Mouse (Mus musculus) lung, embryonic 16.5 days (tissue): ENCODE measurements at regions not wholly inside any gene's neighbourhood (a gene's known extent, or its start where the extent isn't known, plus 50 kb on each side); places are given as distances from the start of the nearest gene placed in this dataset.

Experiments
- ATAC-seq: fragments of 200-750 bp; cut with Nextera tagmentation; 2 replicates; pipeline ENCODE4 v1.8.0; 2017; ENCODE audit warnings: low read depth, mild to moderate bottlenecking, moderate library complexity
- H3K27ac ChIP-seq: fragments of 300-500 bp; sonication (generic); 2 replicates; pipeline ENCODE4 v1.5.1; 2014; ENCODE audit warnings: mild to moderate bottlenecking, control low read depth, low read length
- H3K27me3 ChIP-seq: fragments of 300-500 bp; sonication (generic); 2 replicates; pipeline ENCODE4 v1.6.1; 2014; ENCODE audit warnings: low read depth, low read length, mixed read lengths; ENCODE audit not compliant: control insufficient read depth, insufficient read depth
- H3K36me3 ChIP-seq: fragments of 300-500 bp; sonication (generic); 2 replicates; pipeline ENCODE4 v1.6.1; 2014; ENCODE audit warnings: low read length; ENCODE audit not compliant: control insufficient read depth, insufficient read depth
- H3K4me1 ChIP-seq: fragments of 300-500 bp; sonication (generic); replicated peaks from 2 replicates; pipeline ENCODE4 v1.6.1; 2014; ENCODE audit warnings: low read length, mixed read lengths; ENCODE audit not compliant: control insufficient read depth, insufficient read depth
- H3K4me2 ChIP-seq: fragments of 300-500 bp; sonication (generic); 2 replicates; pipeline ENCODE4 v1.6.1; 2014; ENCODE audit warnings: low read depth, low read length, control low read depth
- H3K4me3 ChIP-seq: fragments of 300-500 bp; sonication (generic); 2 replicates; pipeline ENCODE4 v1.5.1; 2014; ENCODE audit warnings: mild to moderate bottlenecking, low read length, control low read depth
- H3K9ac ChIP-seq: fragments of 300-500 bp; sonication (generic); 2 replicates; pipeline ENCODE4 v1.6.1; 2014; ENCODE audit warnings: low read length, control low read depth
- H3K9me3 ChIP-seq: fragments of 300-500 bp; sonication (generic); 2 replicates; pipeline ENCODE4 v1.6.1; 2016; ENCODE audit warnings: low read length; ENCODE audit not compliant: control insufficient read depth
- WGBS: fragments of 180-500 bp; shearing (Covaris S2); extraction: QIAGEN DNeasy Blood & Tissue Kit; methylation state at CpG from one replicate; pipeline ENCODE4 v1.1.7; 2014; 5-methylcytosine and 5-hydroxymethylcytosine counted together

DNA sequence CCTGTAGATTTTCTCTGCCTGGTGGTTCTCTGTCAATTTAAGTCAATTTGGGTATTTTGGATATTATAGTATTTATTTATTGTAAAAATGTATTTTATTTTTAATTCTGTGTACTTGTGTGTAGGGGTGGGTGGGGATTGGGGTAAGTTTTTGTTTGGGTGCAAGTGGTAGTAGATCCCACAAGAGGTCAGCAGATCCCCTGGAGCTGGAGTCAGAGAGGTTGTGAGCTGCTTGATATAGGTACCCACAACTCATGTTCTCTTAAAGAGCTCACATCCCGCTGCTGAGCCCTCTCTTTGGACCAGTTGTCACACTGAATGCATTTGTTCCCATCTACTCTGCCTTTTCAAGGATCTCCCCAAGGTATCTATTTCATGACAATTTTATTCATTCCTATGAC is 239.6 kb upstream of the 1700056E22Rik start:
- no peak overlapping the region for H3K4me3 ChIP-seq
- no peaks in the 10 kb centered on the region for H3K27me3 ChIP-seq
- ATAC-seq, result no peak
- no peak overlapping the region for H3K27ac ChIP-seq
- no peak overlapping the region for H3K4me2 ChIP-seq
- H3K9me3 ChIP-seq, result no peaks in the 10 kb centered on the region
- WGBS, result 67% methylated on average over 1 of the region's 1 CpGs
- H3K4me1 ChIP-seq, result no peaks in the 10 kb centered on the region
- no peak overlapping the region for H3K9ac ChIP-seq
- no peaks in the 10 kb centered on the region for H3K36me3 ChIP-seq

DNA sequence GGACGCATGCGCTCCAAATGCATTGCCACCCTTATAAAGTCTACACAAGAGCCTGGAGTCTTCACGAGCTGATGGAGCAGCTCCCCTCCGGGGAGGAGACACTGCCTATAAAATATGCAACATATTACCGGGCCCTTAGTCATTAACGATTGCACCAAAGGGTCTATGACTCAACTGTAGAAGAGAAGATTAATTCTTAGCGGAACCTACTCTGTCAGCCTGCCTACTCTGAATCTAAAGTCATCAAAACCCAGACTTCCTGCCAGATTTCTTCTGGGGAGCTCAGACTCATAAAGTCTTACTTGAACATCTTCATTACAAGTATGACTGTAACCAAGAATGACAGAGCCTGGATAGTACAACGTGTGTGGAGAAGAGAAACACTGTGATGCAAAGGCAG is 237.2 kb upstream of the 1700056E22Rik start:
- ATAC-seq, result no peak
- WGBS, result 87% methylated on average over 8 of the region's 8 CpGs
- Histone ChIP-seq H3K36me3 (no peaks in the 10 kb centered on the region), H3K9ac (no peak overlapping the region), H3K27me3 (no peaks in the 10 kb centered on the region; the same call in 1 of the 2 replicates), H3K4me3 (no peak overlapping the region), H3K4me1 (0 out of 2 replicates have a peak, but pooled peaks cover 3% of the 10 kb centered on the region), H3K9me3 (no peaks in the 10 kb centered on the region), H3K27ac (no peak overlapping the region), H3K4me2 (no peak overlapping the region)

DNA sequence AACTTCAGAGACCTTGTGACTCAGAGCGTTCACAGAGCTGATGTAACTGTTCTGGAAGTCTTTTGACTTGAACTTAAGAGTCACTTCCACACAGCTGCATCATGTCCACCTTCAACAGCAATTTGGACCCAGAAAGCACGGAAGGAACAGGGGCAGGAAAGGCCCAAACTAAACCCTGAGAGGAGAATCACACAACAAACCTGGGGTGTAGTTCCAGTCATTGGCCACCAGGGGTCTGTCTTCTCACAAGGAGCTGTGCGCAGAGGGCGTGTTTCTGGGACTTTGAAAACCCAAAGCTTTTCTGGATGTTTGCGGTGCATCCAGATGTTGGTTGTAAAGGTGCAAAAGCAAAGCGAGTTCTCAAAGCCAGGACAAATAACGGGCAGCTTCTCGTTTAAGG is 231.9 kb upstream of the 1700056E22Rik start:
- peak; percentile 73 for ATAC-seq
- Histone ChIP-seq H3K27ac (no peak overlapping the region), H3K27me3 (no peaks in the 10 kb centered on the region; the same call in 1 of the 2 replicates), H3K36me3 (no peaks in the 10 kb centered on the region), H3K9ac (no peak overlapping the region), H3K4me3 (no peak overlapping the region), H3K9me3 (0 out of 2 replicates have a peak, but pooled peaks cover 3% of the 10 kb centered on the region), H3K4me1 (0 out of 2 replicates have a peak, but pooled peaks cover 3% of the 10 kb centered on the region), H3K4me2 (no peak overlapping the region)
- 9% methylated on average over 8 of the region's 8 CpGs for WGBS

DNA sequence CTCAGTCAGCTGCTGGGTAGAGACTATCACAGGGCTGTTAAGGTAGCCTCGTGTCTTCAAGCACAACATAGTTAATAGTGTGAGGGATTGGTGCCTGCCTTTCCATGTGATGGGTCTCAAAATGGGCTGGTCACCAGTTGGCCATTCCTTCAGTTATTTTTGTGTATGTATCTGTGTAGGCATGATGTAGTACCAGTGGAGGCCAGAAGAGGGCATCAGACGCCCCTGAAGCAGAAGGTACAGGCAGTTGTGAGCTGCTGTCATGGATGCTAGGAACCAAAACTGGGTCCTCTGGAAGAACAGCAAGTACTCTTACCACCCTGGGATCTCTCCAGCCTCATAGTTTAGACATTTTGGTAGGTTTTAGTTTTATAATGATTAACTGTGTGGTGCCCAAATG is 228.9 kb upstream of the 1700056E22Rik start:
- Histone ChIP-seq H3K36me3 (no peaks in the 10 kb centered on the region), H3K9ac (no peak overlapping the region), H3K27ac (no peak overlapping the region), H3K9me3 (0 out of 2 replicates have a peak, but pooled peaks cover 3% of the 10 kb centered on the region), H3K27me3 (no peaks in the 10 kb centered on the region; the same call in 1 of the 2 replicates), H3K4me3 (no peak overlapping the region), H3K4me1 (0 out of 2 replicates have a peak, but pooled peaks cover 3% of the 10 kb centered on the region), H3K4me2 (no peak overlapping the region)
- no peak for ATAC-seq
- WGBS, result 66% methylated on average over 2 of the region's 2 CpGs

- H3K4me3 ChIP-seq, result no peak overlapping the region
- H3K9ac ChIP-seq, result no peak overlapping the region
- no peak overlapping the region for H3K27ac ChIP-seq
- 86% methylated on average over 6 of the region's 6 CpGs for WGBS
- H3K36me3 ChIP-seq, result no peaks in the 10 kb centered on the region
- H3K27me3 ChIP-seq, result no peaks in the 10 kb centered on the region
- H3K4me2 ChIP-seq, result no peak overlapping the region
- 0 out of 2 replicates have a peak, but pooled peaks cover 3% of the 10 kb centered on the region for H3K9me3 ChIP-seq
- H3K4me1 ChIP-seq, result 0 out of 2 replicates have a peak, but pooled peaks cover 2% of the 10 kb centered on the region
- no peak for ATAC-seq
Observed at GRCm38 (mm10) chr1:184261385-184261727, 227.3 kb upstream of the 1700056E22Rik start.

- 0 out of 2 replicates have a peak, but pooled peaks cover 3% of the 10 kb centered on the region for H3K9me3 ChIP-seq
- H3K27ac ChIP-seq, result no peak overlapping the region
- H3K27me3 ChIP-seq, result no peaks in the 10 kb centered on the region
- no peak for ATAC-seq
- H3K9ac ChIP-seq, result no peak overlapping the region
- no peak overlapping the region for H3K4me2 ChIP-seq
- no peak overlapping the region for H3K4me3 ChIP-seq
- no peaks in the 10 kb centered on the region for H3K4me1 ChIP-seq
- no peaks in the 10 kb centered on the region for H3K36me3 ChIP-seq
- 76% methylated on average over 6 of the region's 6 CpGs for WGBS
Observed at GRCm38 (mm10) chr1:184260722-184261384, 226.8 kb upstream of the 1700056E22Rik start.

DNA sequence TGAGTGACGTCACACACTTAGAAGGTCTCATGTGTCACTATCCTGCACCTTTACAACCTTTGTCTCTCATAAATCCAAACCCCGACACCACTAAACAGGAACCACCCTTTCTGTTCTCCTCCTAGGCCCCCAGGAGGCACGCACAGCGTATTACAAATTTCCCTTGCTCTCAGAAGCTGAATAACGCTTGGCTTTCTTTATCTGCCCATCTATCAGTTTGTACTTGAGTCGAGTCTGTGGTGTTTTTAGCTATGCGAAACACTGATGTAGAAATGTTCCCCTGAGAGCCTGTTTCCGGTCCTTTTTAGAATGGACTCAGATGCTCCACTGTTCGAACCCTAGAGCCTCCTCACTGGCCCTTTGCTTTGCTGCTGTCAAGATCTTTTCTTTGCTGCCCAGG is 225.8 kb upstream of the 1700056E22Rik start:
- WGBS, result 83% methylated on average over 9 of the region's 9 CpGs
- Histone ChIP-seq H3K27me3 (no peaks in the 10 kb centered on the region), H3K36me3 (no peaks in the 10 kb centered on the region), H3K9me3 (0 out of 2 replicates have a peak, but pooled peaks cover 3% of the 10 kb centered on the region), H3K27ac (no peak overlapping the region), H3K9ac (no peak overlapping the region), H3K4me3 (no peak overlapping the region), H3K4me2 (no peak overlapping the region), H3K4me1 (no peaks in the 10 kb centered on the region)
- no peak for ATAC-seq

- no peak for ATAC-seq
- Histone ChIP-seq H3K4me2 (no peak overlapping the region), H3K4me1 (no peaks in the 10 kb centered on the region), H3K4me3 (no peak overlapping the region), H3K36me3 (no peaks in the 10 kb centered on the region), H3K27ac (no peak overlapping the region), H3K9ac (no peak overlapping the region), H3K9me3 (no peaks in the 10 kb centered on the region), H3K27me3 (no peaks in the 10 kb centered on the region)
- 88% methylated on average over 6 of the region's 6 CpGs for WGBS
Observed at GRCm38 (mm10) chr1:184257356-184257755, 223.3 kb upstream of the 1700056E22Rik start.

DNA sequence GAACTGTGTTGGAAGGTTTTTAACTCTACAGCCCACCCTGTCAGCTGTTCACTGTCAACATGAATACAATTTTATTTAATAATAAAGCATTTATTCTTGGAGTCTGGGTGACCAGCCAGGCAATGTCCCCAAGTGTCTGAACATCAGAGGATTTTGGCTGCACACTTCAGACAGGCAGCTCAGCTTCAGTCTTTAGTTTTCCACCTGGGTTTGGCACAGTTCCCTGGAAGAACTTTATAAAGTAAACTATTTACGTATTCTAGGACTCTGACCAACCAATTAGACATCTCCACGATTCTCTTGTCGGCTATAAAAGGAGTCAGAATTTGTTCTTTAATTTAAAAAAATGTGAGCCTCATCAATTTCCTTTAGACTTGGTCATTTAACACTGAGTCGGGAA is 220.8 kb upstream of the 1700056E22Rik start:
- 32% methylated on average over 4 of the region's 4 CpGs for WGBS
- Histone ChIP-seq H3K27ac (no peak overlapping the region), H3K27me3 (no peaks in the 10 kb centered on the region), H3K4me1 (no peaks in the 10 kb centered on the region), H3K9me3 (no peaks in the 10 kb centered on the region), H3K9ac (no peak overlapping the region), H3K36me3 (no peaks in the 10 kb centered on the region), H3K4me3 (no peak overlapping the region), H3K4me2 (no peak overlapping the region)
- no peak for ATAC-seq
